Mouse (Mus musculus): ENCODE data around the gene Gpr137. TPM values are rescaled to one million over a fixed set of nuclear protein-coding genes. Genes with fewer than 3 reads are reported as not detected.

The Gpr137 gene
- polyA plus RNA-seq, 1 experiment from 2014 or later: 29.5 TPM

DNA sequence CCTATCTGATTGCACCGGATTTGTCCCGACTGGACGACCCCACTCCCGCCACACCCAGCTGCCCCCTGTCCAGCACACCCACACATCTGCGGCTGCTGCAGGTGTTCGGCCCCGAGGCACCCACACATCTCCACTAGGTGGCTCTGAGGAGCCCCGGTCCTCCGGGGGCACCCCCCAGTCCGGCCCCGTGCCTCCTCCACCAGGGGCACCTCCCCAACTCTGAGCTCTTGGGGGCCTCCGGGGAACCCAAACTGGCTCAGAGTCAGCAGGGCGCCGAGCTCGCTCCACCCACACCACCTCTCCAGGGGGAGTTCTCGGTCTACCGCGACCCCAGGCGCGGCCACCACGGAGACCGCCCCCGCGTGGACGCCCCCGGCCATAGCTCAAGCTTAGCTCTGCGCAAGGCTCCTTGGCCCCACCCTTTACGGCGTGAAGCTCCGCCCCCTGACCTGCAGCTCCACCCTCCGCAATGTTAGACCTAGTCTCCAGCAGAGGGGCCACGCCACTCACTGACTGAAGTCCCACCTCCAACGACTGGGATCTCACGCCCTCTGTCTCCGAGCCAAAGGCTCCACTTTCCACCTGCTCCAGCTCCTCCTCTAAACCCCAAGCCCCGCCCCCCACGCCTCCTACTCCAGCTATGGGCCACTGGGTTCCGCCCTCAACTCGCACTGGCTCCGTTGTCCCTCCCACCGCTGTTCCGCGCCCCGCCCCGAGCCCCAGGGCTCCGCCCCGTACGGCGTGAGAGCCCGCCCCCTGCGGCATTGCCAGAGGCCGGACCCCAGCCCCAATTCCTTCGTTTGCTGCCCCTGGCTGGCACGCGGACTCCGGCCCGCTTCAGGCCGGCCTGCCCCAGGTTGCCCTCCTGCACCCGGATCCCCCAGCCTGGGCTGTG is 37.5 kb upstream of the Gpr137 start:
- Histone ChIP-seq H3K27me3 (ENCODE audit: low read depth, poor library complexity, severe bottlenecking) (no peaks in the 10 kb centered on the region), H3K27ac (replicated peaks) (peak overlapping the region; percentile 97), H3K4me3 (peak overlapping the region; percentile 66), H3K4me1 (peaks cover 55% of the 10 kb centered on the region), H3K9me3 (replicated peaks) (no peaks in the 10 kb centered on the region), H3K36me3 (peaks cover 55% of the 10 kb centered on the region)
- peak; percentile 100 for DNase-seq (ENCODE audit: low spot score)
- under 1% methylated on average over 59 of the region's 59 CpGs for WGBS

DNA sequence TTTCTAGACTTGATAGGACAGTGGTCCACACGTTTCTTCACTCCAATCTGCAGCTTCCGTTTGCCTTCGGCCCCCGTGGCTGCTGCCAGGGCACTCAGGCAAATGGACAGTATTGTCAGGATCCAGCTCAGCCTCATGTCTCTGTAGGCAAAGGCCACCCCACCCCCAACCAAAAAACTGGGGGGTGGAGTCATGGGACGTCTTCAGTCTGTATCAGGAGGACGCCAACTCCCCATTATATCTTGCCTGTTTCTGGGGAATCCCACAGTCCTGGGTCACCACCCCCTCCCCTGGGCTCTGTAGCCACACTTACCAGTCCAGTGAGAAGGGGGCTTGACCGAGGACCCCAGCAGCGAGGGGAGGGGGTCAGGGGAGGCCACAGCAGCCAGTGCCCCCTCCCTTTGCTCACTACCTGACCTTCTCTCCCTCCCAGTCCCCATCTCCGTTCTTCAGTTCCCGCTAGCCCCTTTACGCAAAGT is 36.8 kb upstream of the Gpr137 start:
- peak overlapping the region; percentile 97 for H3K27ac ChIP-seq (replicated peaks)
- DNase-seq (ENCODE audit: low spot score): peak; percentile 30
- 15% methylated on average over 11 of the region's 11 CpGs for WGBS

DNA sequence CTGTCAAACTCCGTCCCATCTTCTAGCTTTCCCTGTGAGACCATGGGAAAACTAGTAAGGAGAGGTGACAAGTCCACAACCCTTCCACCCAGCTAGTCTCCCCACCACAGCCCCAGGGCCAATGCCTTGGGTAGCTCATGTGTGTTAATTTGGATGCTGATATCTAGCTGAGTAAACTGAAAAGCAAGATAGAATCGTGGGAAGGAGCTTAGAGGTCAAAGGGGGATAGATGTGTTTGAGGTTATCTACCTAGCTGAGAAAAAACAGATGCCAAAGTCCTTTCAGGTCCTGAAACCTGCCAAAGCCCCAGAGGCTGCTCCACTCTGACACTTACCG is 36.3 kb upstream of the Gpr137 start:
- Histone ChIP-seq H3K36me3 (peaks cover 45% of the 10 kb centered on the region), H3K4me3 (peak overlapping the region; percentile 66), H3K27ac (replicated peaks) (peak overlapping the region; percentile 97), H3K27me3 (ENCODE audit: low read depth, poor library complexity, severe bottlenecking) (no peaks in the 10 kb centered on the region), H3K4me1 (peaks cover 63% of the 10 kb centered on the region), H3K9me3 (replicated peaks) (no peaks in the 10 kb centered on the region)
- no peak for DNase-seq (ENCODE audit: low spot score)
- WGBS: 64% methylated on average over 3 of the region's 3 CpGs

More for the DNA sequence above, 36.8 kb upstream of the Gpr137 start:
- Histone ChIP-seq H3K4me1 (peaks cover 59% of the 10 kb centered on the region), H3K27me3 (ENCODE audit: low read depth, poor library complexity, severe bottlenecking) (no peaks in the 10 kb centered on the region), H3K36me3 (peaks cover 49% of the 10 kb centered on the region), H3K4me3 (peak overlapping the region; percentile 66), H3K9me3 (replicated peaks) (no peaks in the 10 kb centered on the region)

DNA sequence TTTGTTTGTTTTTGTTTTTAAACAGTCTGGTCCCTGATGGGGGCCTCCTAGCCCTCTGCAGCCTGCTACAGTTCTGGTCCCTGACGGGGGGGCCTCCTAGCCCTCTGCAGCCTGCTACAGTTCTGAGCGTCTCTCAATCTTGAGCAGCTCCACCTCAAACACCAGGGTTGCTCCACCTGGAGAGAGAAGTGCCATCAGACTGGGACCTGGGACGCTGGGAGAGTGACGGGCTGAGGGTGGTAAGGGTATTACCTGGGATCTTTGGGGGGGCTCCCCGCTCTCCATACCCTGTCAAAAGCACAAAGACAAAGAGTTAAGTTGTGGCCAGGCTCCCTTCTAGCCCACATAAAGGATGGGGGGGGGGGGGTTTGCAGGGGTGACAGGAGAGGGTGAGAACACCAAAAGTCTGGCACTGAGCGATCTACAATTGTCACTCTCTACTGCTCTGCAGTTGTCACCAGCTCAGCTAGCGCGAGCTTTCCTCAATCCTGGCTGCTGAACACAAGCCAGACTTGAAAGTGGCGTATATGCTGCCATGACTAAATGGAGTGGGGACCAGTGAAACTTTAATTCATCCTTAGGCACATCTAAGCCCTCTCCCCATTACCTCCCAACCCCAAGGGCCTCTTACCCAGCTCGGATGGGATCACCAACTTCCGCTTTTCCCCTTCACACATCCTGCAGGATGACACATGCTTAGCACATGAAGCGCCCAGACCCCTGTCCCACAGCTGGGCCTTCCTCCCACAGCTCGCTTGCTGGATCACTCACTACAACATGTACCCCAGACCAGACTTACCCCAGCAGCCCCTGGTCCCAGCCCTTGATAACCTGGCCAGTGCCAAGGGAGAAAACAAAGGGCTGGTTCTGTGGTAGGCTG is 35.7 kb upstream of the Gpr137 start:
- Histone ChIP-seq H3K4me1 (peaks cover 66% of the 10 kb centered on the region), H3K36me3 (peaks cover 40% of the 10 kb centered on the region), H3K4me3 (peak overlapping the region; percentile 66), H3K27me3 (ENCODE audit: low read depth, poor library complexity, severe bottlenecking) (no peaks in the 10 kb centered on the region), H3K27ac (replicated peaks) (peak overlapping the region; percentile 97), H3K9me3 (replicated peaks) (no peaks in the 10 kb centered on the region)
- no peak for DNase-seq (ENCODE audit: low spot score)
- WGBS: 88% methylated on average over 13 of the region's 13 CpGs

DNA sequence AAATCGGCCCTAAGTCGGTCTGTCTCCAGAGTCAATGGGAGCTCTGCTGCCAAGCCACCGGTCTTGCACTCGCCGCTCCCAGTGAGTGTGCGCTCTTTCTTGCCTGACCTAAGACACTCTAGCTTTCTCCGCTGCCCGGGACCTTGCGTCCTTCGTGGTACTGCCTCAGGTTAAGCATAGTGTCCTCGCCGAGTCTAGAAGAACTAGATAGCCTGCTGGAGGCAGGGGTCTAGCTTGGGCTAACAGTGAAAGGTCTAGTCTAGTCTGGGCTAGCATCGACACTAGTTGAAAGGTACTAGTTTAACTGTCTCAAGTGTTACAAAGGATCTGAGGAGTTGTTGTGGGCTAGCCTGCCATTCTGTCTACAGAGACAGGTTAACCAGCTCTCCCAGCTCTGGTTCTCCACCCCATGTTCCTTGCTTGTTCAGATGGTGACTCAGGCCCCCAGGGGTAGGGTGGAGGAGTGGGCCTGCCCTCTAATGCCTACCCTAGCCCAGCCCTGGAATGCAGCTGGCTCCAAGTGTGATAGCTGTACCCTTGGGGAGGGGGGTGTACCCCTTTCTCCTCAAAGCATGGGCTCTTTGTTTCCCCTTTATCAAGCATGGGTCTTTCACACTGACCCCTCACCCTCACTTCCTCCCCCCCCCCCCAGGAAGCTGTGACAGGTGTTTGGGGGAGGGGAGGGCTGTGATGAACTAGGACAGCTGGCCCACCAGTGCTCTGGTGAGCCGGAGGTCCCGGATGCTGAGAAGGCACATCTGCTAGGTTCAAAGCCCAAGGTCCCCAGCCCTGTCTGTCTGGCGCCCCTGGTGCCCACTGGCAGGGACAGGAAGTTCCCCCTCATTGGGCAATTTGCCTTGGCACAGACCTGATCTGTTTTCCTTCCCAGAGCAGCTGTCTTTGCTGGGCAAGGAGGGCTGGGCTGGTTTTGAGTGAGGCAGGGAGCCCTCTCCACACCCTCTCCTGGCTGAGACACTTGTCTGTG is 33.5 kb upstream of the Gpr137 start, which contains the start of gene Plcb3:
TSS of gene Plcb3 (minus strand) at position 934 of the 985 bp plus-strand sequence.
- Histone ChIP-seq H3K27me3 (ENCODE audit: low read depth, poor library complexity, severe bottlenecking) (peaks cover 21% of the 10 kb centered on the region), H3K4me1 (peaks cover 68% of the 10 kb centered on the region), H3K27ac (replicated peaks) (peak within 1 kb of the TSS; percentile 95), H3K36me3 (peaks cover 27% of the 10 kb centered on the region), H3K4me3 (peak within 1 kb of the TSS; percentile 95), H3K9me3 (replicated peaks) (no peaks in the 10 kb centered on the region)
- WGBS: 0% methylated on average over 16 of the region's 16 CpGs
- DNase-seq (ENCODE audit: low spot score): peak; percentile 78

DNA sequence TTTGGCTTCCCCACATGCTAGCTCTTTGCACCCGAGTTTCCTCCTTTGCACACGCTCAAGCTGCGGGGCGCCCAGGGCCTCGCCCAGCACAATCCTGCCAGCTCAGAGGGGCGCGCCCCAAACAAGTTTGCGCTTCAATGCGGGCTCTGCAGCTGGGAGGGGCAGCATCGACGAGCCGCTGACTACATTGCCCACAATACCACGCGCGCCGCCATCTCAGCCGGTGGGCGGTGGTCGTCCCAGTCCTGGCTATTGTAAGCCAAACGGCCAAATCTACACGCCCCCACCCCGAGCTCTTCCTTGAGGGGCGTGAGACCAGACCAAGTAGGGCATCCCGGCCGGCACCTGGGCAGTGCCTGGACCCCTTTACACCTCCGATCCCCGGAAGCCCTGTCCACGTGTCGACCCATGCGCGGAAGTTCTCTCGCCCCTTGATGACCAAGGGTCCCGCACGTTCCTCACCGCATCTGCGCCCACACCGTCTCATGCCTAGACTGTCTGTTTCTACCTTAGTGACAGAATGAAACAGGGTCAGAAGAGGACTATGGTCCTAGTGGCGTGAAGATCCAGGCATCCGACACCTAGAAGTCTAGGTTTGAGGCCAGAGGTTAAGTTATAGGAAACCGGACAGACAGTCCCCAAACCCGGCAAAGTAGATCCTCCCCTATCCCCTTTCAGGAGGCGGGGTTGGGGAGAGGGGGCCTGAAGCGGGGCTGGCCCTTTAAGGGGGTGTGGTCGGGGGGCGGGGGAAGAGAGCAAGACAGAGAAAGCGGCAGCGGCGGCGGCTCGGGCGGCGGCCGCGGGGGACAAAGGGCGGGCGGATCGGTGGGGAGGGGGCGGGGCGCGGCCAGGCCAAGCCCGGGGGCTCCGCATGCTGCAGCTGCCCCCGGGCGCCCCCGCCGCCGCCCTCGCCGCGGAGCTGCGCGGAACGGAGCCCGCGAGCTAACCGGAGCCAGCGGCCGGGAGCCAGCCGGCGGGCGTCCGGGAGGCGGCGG is 32.2 kb upstream of the Gpr137 start, which contains the start of gene Ppp1r14b:
TSS of gene Ppp1r14b (plus strand) at position 758 of the 995 bp plus-strand sequence.
- H3K4me1 ChIP-seq: peaks cover 73% of the 10 kb centered on the region
- H3K4me3 ChIP-seq: peak within 1 kb of the TSS; percentile 95
- peaks cover 27% of the 10 kb centered on the region for H3K36me3 ChIP-seq
- peaks cover 33% of the 10 kb centered on the region for H3K27me3 ChIP-seq (ENCODE audit: low read depth, poor library complexity, severe bottlenecking)
- peak; percentile 93 for DNase-seq (ENCODE audit: low spot score)
- H3K9me3 ChIP-seq (replicated peaks): no peaks in the 10 kb centered on the region
- H3K27ac ChIP-seq (replicated peaks): peak within 1 kb of the TSS; percentile 95
- under 1% methylated on average over 82 of the region's 84 CpGs for WGBS

DNA sequence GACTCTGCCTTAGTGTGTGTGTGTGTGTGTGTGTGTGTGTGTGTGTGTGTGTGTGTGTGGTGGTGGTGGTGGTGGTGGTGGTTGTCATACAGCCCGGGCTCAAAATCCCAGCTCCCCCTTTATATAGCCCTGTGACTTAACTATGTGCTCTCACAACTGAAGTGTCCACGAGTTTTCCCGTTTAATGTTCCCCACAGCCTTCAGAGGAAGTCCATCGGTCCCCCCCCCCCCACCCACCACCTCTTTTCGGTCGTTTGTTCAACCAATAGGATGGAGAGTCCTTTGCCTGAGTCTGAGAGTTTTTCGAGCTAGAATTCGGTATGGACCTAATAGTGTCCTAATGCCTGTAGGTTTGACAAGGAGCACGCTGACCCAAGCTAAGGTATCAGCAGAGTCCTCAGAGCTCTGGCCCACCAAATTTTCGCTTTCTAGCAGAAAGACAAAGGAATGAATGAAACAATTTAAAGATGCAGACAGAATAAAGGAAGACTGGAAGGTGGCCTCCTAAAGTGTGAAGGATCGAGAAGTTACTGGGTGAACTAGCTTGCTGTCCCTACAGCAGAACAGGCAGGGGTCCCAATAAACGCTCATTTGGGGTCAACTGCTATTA is 31.4 kb upstream of the Gpr137 start:
- peaks cover 25% of the 10 kb centered on the region for H3K36me3 ChIP-seq
- whole genome bisulfite sequencing: 36% methylated on average over 12 of the region's 12 CpGs

DNA sequence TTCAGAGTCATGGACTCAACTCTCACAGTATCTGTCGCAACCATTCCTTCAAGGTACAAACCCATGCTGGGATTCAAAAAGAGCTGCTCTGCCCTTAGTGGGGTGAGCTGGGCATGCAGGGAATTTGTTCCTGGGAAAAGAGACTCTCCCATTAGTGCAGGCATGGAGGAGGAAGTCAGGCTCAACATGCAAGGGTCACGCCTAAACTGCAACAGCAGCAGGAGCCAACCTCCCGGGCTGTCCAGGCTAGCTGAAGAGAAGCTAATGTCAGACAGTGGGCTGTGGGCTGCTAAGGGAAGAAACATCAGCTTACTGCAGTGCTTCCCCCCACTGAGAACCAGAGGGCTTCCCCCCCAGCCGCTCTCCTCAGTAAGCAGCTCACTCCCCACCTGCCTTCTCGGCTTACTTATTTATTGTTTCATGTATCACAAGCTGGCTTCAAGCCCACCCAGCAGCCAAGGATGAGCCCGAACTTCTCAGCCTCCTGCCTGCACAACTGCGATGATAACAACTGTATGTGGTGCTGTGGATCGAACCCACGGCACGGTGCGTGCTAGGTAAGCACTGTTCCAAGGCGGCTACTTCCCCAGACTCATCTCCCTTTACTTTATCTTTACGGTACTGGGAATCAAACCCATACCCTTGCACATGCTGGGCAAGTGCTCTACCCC is 30.1 kb upstream of the Gpr137 start:
- 0 out of 2 replicates have a peak overlapping the region, but pooled peaks have one; percentile 9 for H3K4me3 ChIP-seq
- H3K27me3 ChIP-seq (ENCODE audit: low read depth, poor library complexity, severe bottlenecking): peaks cover 55% of the 10 kb centered on the region
- H3K4me1 ChIP-seq: peaks cover 69% of the 10 kb centered on the region
- peaks cover 12% of the 10 kb centered on the region for H3K36me3 ChIP-seq
- no peak overlapping the region for H3K27ac ChIP-seq (replicated peaks)
- 80% methylated on average over 13 of the region's 13 CpGs for WGBS
- no peaks in the 10 kb centered on the region for H3K9me3 ChIP-seq (replicated peaks)
- DNase-seq (ENCODE audit: low spot score): no peak

More for the DNA sequence above, 31.4 kb upstream of the Gpr137 start:
- H3K4me1 ChIP-seq: peaks cover 73% of the 10 kb centered on the region
- no peak for DNase-seq (ENCODE audit: low spot score)
- H3K9me3 ChIP-seq (replicated peaks): no peaks in the 10 kb centered on the region
- peaks cover 42% of the 10 kb centered on the region for H3K27me3 ChIP-seq (ENCODE audit: low read depth, poor library complexity, severe bottlenecking)
- peak overlapping the region; percentile 95 for H3K4me3 ChIP-seq
- H3K27ac ChIP-seq (replicated peaks): peak overlapping the region; percentile 95

DNA sequence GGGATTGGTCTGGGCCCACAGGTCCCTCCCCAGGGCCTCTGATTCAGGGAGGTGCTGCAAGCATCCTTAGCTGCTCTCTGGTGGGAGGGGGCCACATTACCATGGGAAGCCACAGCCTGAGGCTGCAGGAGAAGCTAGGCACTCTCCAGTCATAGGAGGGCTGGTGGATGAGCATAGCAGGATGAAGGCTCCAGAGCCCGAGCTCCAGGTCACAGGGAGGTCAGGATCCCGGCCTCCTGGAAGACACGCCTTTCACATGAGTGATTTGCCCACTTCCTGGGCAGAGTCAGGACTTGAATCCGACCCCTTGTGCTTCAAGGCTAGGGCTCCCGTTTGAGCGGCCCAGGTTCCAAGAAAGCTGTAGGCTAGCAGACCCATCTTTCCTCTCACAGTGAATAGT is 29.4 kb upstream of the Gpr137 start:
- 56% methylated on average over 6 of the region's 6 CpGs for WGBS
- Histone ChIP-seq H3K4me1 (peaks cover 61% of the 10 kb centered on the region), H3K27me3 (ENCODE audit: low read depth, poor library complexity, severe bottlenecking) (peaks cover 60% of the 10 kb centered on the region)

DNA sequence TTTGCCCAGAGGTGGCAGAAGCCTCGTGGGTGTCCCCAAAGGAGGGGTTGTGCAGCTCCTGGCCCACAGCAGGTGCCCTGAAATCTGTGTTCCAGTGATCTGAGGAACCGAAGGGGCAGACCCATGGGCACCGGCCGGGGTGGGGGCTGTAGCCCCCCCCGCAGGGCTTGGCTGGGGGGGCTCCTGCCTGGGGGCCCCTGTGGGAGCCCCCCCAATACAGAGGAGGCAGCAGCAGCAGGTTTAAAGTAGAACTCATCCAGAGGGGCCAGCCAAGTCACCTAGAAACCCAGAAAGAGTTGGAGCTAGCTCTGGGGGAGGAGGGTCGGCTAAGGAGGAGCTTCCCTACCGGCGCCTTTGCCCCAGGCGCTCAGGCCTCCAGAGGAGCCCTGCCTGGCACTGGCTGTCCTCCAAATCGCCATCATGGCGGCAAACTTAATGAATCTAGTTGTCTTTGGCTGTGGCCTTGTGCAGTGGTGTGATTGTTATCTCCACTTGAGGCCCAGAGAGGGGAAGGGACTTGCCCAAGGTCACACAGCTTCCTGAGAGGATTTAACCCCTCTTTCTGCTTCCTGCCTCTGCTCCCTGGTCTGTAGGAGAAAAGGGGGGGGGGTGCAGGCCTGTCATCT is 28.3 kb upstream of the Gpr137 start:
- Histone ChIP-seq H3K36me3 (peaks cover 2% of the 10 kb centered on the region), H3K4me1 (peaks cover 51% of the 10 kb centered on the region), H3K27ac (replicated peaks) (peak overlapping the region; percentile 82), H3K27me3 (ENCODE audit: low read depth, poor library complexity, severe bottlenecking) (peaks cover 60% of the 10 kb centered on the region), H3K9me3 (replicated peaks) (no peaks in the 10 kb centered on the region), H3K4me3 (peak overlapping the region; percentile 64)
- WGBS: 23% methylated on average over 11 of the region's 11 CpGs
- DNase-seq (ENCODE audit: low spot score): no peak

More for the DNA sequence above, 29.4 kb upstream of the Gpr137 start:
- Histone ChIP-seq H3K36me3 (peaks cover 5% of the 10 kb centered on the region), H3K27ac (replicated peaks) (0 out of 2 replicates have a peak overlapping the region, but pooled peaks have one; percentile 2), H3K4me3 (no peak overlapping the region), H3K9me3 (replicated peaks) (no peaks in the 10 kb centered on the region)
- no peak for DNase-seq (ENCODE audit: low spot score)

Measured in midbrain, embryonic 10.5 days (tissue).